Mouse (Mus musculus) cerebellum, postnatal 10 days (tissue): ENCODE data around the gene Cblb.

Experiments
- DNase-seq, 2 experiments: peaks; one replicate each; pipeline ENCODE4 v3.0.0; 2021; ENCODE audit warnings: mixed read lengths in 2 of 2

Cblb gene

GRCm38 (mm10) chr16:52031091-52031689 is at the start of gene Cblb:
TSS of gene Cblb (plus strand) at chr16:52031225.
- DNase-seq = peak; percentile 98 to 99

GRCm38 (mm10) chr16:51985436-51985835 is 45.6 kb upstream of the Cblb start:
- peak; percentile 10 to 26 for DNase-seq

DNA sequence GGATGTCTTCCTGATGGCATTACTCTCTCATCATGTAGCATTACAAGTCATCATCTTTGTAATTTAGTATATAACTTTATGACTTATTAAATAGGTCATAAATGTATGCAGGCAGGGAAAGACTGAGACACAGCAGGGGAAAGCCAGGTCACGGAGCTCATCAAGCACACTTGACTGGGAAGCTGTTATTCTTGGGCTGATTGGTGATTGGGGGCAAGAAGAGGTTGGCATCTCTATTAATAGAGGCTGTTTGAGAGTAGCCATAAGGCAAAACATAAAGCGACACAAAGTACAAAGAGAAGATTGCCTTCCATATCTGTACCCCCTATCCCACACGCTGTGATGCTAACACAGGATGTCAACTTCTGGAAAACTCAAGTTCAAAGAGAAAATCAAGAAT is 44.8 kb upstream of the Cblb start:
- DNase-seq = no peak

GRCm38 (mm10) chr16:51987085-51987620 is 43.9 kb upstream of the Cblb start:
- no peak for DNase-seq

DNA sequence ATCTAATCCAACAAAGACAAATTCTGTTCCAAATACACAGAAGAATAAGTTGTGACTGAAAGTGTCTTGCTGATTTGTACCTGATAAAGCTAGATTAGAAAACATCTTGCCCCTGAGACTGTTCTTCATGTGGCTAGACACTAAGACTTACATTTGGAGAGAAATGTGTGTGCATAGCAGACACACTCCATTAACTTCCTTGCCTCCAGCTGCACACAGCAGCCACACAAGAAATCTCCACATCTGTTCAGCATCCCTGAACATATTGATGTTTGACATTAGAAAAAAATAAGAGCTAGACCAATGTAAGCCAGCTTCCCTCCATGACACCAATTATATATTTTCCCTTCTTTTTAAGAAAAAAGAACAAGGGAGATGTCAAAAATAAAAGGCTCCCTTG is 43.0 kb upstream of the Cblb start:
- DNase-seq = no peak

GRCm38 (mm10) chr16:51989259-51989658 is 41.8 kb upstream of the Cblb start:
- no peak for DNase-seq

GRCm38 (mm10) chr16:52000043-52000442 is 31.0 kb upstream of the Cblb start:
- DNase-seq = no peak

DNA sequence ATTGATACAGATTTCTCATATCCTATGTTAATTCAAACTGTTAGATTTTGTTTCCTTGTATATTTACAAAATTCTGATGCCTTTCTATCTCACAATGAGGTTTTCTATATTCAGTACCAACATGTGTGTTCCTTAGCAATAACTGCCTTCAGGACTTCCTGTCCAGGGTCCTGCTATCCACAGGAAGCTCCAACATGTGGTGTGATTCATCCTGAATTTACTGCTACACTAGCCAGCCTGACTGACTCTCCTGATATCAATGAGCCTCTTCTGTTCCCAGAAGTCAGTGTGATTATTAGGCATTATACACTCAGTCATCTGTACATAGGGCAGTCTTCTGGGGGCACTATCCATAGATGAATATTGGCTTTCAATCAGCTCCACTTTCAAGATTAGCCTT is 30.2 kb upstream of the Cblb start:
- DNase-seq = no peak

GRCm38 (mm10) chr16:52007006-52007405 is 24.0 kb upstream of the Cblb start:
- DNase-seq = no peak

DNA sequence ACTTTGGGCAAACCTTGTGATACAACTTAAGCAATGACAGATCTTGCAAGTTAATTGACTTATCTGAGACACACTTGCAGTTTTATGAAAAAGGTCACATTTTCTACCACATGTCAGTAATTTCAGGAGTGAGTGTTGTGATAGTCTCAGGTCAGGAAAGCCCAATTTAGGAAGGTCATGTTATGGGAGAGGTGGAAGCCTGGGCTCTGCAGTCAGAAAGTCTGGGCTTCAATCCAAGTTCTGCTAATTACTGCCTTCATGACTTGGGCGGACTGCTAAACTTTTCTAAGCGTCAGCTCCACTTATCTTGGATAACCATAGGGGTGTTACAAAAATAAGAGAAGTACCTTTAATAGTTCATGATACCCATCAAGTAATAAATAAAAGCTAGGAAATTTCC is 22.6 kb upstream of the Cblb start:
- peak in 1 of 2 experiments; percentile 11 for DNase-seq

DNA sequence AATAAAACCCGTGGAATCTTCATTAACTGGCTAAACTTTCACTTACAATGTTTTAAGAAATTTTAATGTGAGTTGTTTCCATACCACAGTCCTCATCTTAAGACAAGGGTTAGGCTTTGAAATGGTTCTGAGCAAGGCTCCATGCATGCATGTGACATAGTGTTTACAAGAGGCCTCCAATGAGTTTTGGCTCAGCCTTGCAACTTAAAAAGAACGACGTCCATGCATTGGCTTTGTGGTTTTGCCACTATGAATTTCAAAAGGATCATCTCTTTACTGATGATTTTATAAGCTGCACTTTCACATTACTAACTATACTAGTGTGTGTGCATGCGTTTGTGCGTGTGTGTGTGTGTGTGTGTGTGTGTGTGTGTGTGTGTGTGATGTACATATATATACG is 21.6 kb upstream of the Cblb start:
- no peak for DNase-seq

GRCm38 (mm10) chr16:52012984-52013383 is 18.0 kb upstream of the Cblb start:
- DNase-seq = no peak

- no peak for DNase-seq
Observed at GRCm38 (mm10) chr16:52013812-52014211, 17.2 kb upstream of the Cblb start.

- no peak for DNase-seq
Observed at GRCm38 (mm10) chr16:52023417-52023816, 7.6 kb upstream of the Cblb start.

GRCm38 (mm10) chr16:52027326-52027725 is 3.7 kb upstream of the Cblb start:
- no peak for DNase-seq

DNA sequence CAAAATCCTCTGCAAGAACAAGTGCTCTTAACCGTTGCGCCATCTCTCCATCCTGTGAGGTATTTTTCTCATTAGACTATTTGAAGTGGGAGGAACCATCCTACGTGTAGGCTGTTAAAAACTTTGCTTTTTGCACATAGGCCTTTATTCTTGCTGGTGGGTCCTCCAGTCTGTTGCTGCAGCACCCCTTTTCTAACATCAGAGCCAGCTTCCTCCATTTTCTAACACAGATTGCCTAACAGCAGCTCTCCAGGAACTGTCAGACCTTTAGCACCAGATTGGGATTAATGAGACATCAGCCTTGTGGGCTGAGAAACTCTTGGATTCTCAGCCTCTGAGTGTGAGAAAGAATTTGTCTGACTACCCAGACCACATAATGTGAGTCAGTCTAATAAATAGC is 2.0 kb upstream of the Cblb start:
- no peak for DNase-seq

DNA sequence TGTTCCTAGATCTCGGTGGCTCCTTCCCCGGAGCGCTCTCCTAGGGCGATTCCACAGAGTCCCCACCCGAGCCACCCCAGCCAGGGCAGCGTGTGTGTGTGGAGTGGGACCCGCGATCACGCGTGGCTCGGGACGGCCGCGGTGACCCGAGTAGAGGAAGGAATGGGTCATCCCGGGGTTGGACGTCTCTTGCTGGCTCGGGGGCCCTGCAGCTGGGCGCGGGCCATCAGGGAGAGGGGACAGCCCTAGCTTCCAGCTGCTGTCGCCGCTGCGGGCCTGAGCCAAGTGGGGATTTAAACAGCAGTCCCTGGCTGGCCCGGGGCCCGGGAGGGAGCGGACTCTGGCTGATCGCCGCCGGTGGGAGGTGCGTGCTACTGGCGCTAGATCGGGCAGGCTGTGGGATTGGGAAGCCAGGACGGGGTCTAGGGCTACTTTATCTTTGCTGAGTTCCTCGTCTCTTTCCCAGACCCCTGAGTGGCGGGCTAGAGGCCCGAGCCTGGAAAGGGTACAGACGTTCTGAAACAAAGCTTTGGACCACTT is 757 bp downstream of the Cblb start:
- DNase-seq = peak; percentile 91 to 95

- DNase-seq = peak; percentile 7 to 35
Observed at GRCm38 (mm10) chr16:52032376-52033330, 1.6 kb downstream of the Cblb start.

DNA sequence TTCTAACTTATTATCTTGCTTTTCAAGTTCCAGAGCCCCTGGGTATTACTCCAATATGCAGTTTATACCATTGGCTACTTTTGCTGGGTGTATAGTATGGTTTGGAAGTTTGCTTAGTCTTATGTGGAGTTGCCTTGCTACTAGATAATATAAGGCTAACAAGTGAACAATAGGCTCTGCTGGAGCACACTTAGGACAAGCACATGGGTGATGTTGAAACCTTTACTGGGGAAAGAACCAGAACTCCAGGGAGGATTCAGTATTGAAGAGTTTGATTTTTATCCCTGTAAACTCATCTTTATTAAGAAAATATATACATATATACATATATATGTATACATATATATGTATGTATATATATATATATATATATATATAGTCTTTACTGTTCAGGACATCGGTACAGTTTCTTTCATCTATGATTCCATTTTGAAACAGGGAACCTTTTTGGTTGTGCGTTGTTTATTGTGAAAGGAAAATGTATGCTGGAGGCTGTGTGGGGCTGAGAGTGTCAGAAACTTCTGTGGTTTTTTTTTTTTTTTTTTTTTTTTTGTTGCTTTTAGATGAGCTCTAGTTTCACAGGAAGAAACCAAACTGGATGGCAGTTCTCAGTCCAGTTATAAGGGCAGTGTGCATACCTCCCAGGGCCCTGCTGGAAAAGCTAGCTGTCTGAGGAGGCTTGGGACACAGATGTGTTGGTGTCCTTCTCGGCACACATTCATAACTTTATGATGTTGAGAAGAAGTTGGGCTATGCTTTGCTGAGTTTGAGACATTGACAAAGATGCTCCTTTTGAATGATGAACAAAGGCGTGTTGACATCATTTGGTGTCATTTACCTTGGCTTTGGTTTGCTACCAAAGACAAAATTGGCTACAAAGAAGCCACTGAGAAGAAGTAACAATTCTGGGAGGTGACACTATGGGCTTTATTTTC is 2.6 kb downstream of the Cblb start:
- no peak for DNase-seq

DNA sequence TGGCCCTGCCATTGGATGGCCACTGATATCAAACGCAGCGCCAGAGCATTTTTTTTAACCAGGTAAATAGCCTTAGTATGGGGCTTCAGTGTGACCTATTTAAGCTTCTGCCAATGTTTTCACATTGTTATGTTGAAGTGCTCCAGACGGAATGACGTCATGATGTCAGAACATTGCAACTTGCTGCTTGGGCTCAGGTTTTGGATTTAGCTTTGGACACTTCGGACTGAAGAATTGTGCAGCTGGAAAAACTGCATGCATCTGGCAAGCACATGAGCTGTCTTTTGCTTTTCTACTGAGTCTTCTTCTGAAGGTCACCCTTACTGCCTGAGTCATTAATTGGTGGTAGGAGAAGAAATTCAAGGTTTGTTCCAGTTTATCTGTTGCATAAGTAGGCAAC is 3.3 kb downstream of the Cblb start:
- DNase-seq = peak in 1 of 2 experiments; percentile 11

DNA sequence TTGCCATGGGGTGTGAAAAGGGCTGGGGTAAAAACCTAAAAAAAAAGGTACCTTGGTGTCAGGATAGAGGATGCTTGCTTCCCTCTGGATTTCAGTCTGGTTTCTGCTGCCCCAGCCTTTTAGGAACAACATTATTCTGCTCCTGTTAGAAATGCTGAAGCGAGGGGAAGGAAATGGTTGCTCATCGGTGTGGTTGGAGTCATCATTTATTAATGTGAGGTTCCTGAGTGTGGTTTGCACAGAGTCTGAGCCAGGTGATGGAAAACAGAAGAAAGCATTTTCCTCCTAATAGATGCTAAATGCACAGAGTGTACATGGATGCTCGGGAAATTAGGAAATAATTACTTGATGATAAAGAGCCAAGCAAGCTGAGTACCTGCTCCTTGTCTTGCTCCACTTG is 5.3 kb downstream of the Cblb start:
- no peak for DNase-seq

DNA sequence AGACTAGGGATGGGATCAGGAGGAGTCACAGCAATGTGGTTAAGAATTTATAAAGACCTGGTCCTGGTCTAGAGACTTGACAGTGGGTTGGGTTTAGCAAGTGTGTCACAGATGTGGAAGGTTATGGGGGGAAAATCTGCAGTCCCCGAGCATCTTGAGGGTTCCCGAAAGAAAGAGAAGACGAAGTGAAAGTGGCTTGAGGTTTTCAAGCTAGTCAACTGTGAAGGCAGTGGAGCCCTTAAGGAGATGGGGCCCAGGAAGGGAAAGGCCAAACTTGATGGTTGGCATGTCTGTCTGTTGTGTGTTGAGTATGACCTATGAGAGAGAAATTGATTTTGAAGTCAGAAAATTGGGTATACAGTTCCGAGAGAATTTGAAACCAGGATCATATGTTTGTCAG is 7.3 kb downstream of the Cblb start:
- DNase-seq = no peak

DNA sequence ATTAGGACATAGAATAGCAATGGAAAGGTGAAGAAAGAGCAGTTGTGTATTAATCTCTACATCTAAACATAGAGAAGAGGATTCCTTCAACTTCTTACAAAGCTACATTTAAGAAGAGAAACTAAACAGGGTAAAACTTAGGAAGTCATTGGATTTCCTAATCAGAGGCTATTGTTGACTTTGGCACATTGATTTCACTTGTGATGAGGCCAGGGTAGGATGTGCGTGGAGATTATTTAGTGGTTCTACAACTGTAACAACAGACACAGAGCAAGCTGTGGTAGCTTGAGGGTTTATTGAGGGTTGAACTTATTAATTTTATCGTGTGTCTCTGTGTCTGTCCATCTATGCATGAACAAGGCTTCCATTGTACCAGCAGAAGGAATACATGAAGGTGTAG is 7.8 kb downstream of the Cblb start:
- DNase-seq = no peak
